27 mouse cellular contexts compared by ENCODE assay signal in genomic region chr3:100881403-100881802, GRCm38 (mm10). TPM values are rescaled to one million over a fixed set of nuclear protein-coding genes. Genes with fewer than 3 reads are reported as not detected.
"Had no signal": no experiment of that assay in that cellular context is flagged by ENCODE, and none has a peak within 500 bp of the region (broad histone marks: within the 10 kb centered on the region; RNA-seq: fewer than 3 reads in every experiment).

No protein-coding gene starts in this region.

- H3K4me2 ChIP-seq: heart, embryonic 11.5 days; heart, embryonic 13.5 days; heart, embryonic 15.5 days; hindbrain, embryonic 13.5 days; hindbrain, embryonic 15.5 days; limb, embryonic 12.5 days; liver, embryonic 11.5 days had no signal

- H3K4me1 ChIP-seq: heart, embryonic 13.5 days; heart, embryonic 15.5 days; hindbrain, embryonic 13.5 days; limb, embryonic 10.5 days; limb, embryonic 12.5 days had no signal

- H3K27ac ChIP-seq: gastrocnemius, adult 2 months; heart, adult 2 months; heart, embryonic 13.5 days; heart, embryonic 15.5 days; hindbrain, embryonic 13.5 days; hindbrain, embryonic 15.5 days; hindbrain, postnatal 0 days; left cerebral cortex, adult 2 months; limb, embryonic 10.5 days; limb, embryonic 12.5 days; liver, embryonic 14.5 days had no signal

- H3K4me3 ChIP-seq: gastrocnemius, adult 2 months; heart, adult 2 months; heart, embryonic 13.5 days; heart, embryonic 15.5 days; hindbrain, embryonic 13.5 days; hindbrain, embryonic 15.5 days; left cerebral cortex, adult 2 months; limb, embryonic 10.5 days; limb, embryonic 12.5 days had no signal

- H3K9ac ChIP-seq: heart, embryonic 13.5 days; heart, embryonic 15.5 days; hindbrain, embryonic 13.5 days; hindbrain, embryonic 15.5 days; limb, embryonic 12.5 days; liver, embryonic 14.5 days had no signal

- H3K27me3 ChIP-seq: heart, embryonic 13.5 days; heart, embryonic 15.5 days; hindbrain, embryonic 13.5 days; hindbrain, embryonic 15.5 days; limb, embryonic 12.5 days had no signal

- DNase-seq: gastrocnemius, adult 2 months; gastrocnemius, postnatal 10 days; gastrocnemius, postnatal 36 days; heart, adult 2 months; heart, postnatal 14 days; heart, postnatal 36 days; kidney, adult 18-20 months; kidney, adult 8-10 months; kidney, postnatal 10 days; kidney, postnatal 25 days; kidney, postnatal 4 days; liver had no signal

- H3K36me3 ChIP-seq: heart, embryonic 13.5 days; heart, embryonic 15.5 days; hindbrain, embryonic 13.5 days; hindbrain, embryonic 15.5 days; limb, embryonic 10.5 days; limb, embryonic 12.5 days had no signal

- H3K9me3 ChIP-seq: heart, embryonic 13.5 days; heart, embryonic 15.5 days; hindbrain, embryonic 13.5 days; hindbrain, embryonic 15.5 days; limb, embryonic 10.5 days; limb, embryonic 12.5 days had no signal

RNA-seq across cellular contexts. Expression of gene Vtcn1, which starts 56.1 kb away (rescaled TPM):
- total RNA-seq: hematopoietic stem cell, adult 5-6 weeks; hindbrain, postnatal 0 days; layer of hippocampus, adult 18-20 months; layer of hippocampus, postnatal 10 days; layer of hippocampus, postnatal 25 days had no signal
- polyA plus RNA-seq: heart, embryonic 11.5 days; hindbrain, embryonic 13.5 days; hindbrain, embryonic 15.5 days; limb, embryonic 10.5 days; limb, embryonic 12.5 days; liver, embryonic 11.5 days; liver, embryonic 14.5 days had no signal
